Mouse (Mus musculus): Measurements from ENCODE around the gene Chst15. TPM values are rescaled to one million over a fixed set of nuclear protein-coding genes. Genes with fewer than 3 reads are reported as not detected.

Chst15 gene
- total RNA-seq, 2 experiments from 2014 or later = 50.7 to 53.3 TPM

DNA sequence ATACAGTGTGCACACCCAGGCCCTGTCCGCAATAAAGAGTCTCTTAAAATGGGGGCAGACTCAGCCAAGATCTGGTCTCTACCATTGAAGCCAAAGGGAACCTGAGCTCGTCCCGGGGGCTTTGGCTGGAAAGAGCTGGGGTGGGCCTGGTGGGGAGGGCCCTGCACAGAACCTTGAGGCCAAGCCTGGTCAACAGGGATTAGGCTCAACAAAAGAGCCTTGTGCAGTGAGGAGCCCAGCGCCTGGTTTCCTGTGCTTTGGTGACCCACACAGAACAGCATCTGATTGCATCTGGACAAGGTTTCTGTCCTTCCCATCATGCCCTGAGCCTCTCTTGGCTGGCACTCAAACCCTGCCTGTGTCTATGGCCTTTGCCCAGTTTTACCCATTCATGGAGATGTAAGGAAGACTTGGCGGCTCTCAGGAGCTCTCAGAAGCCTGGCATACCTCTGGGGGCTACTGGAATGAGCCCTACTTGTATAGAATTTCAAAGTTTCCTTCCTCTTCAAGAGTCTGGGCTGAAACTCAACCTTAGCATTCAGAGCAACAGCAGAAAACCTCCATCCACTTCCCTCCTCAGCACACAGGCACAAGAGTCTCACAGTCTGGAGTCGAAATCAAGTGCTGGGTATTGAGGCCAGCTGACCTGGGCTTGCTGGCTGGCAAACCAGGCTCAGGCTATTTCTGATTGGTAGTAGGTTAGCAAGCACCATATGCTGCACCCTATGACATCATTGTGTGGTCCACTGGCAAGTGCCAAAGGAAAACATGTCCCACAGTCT lies 104.9 kb downstream of the Chst15 start:
- no peak overlapping the region for H3K4me3 ChIP-seq
- peak in 1 of 2 experiments; percentile 16 for DNase-seq (ENCODE audit: low spot score in 2 of 2)
- H3K27ac ChIP-seq = peak overlapping the region; percentile 46; the same call in 1 of the 2 replicates
- TF ChIP-seq CTCF (conservative IDR thresholded peaks at IDR 0.05) = no peak

- no peak for DNase-seq (ENCODE audit: low spot score in 2 of 2)
Measured at GRCm38 (mm10) chr7:132210616-132211015, 106.4 kb downstream of the Chst15 start.

DNA sequence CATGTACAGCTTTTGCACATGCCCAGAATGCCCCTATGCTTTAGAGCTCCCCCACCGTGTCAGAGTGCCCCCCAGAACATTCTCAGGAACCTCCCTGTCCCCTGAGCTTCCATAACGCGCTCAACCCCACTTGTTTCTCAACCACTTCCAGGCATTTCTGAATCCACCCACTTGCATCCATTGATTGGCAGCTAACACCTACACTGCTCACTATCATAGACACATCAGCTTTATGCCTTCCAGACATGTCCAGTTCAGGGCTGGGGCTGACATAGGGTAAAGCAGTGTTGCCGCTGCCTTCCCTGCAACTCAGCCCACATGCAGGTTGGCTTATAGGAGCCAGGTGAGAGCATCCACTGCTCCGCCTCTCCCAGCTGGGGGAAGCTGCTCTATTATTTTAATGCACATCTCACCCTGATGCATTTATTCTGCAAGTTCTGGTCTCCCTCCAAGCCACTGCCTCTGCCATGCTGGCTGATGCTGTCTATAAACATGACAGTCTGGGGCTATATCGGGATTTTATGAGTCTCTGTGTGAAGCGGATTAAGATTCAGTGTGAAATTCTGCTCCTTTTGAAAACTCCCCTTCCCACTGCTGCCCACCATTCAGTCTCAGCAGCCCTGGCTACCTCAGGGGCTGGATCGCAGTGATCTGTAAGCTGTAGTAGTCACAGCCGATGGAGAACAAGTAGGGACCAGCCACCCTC lies 107.9 kb downstream of the Chst15 start:
- no peak overlapping the region for H3K4me3 ChIP-seq
- no peak for TF ChIP-seq CTCF (conservative IDR thresholded peaks at IDR 0.05)
- peak in 1 of 2 experiments; percentile 32 for DNase-seq (ENCODE audit: low spot score in 2 of 2)
- no peak overlapping the region for H3K27ac ChIP-seq

More at GRCm38 (mm10) chr7:132210616-132211015, 106.4 kb downstream of the Chst15 start:
- Histone ChIP-seq H3K27ac (no peak overlapping the region), H3K4me3 (no peak overlapping the region)
- TF ChIP-seq CTCF (conservative IDR thresholded peaks at IDR 0.05) = no peak

- no peak for DNase-seq (ENCODE audit: low spot score in 2 of 2)
- Histone ChIP-seq H3K27ac (no peak overlapping the region), H3K4me3 (no peak overlapping the region)
- no peak for TF ChIP-seq CTCF (conservative IDR thresholded peaks at IDR 0.05)
Measured at GRCm38 (mm10) chr7:132204073-132204612, 112.9 kb downstream of the Chst15 start.

DNA sequence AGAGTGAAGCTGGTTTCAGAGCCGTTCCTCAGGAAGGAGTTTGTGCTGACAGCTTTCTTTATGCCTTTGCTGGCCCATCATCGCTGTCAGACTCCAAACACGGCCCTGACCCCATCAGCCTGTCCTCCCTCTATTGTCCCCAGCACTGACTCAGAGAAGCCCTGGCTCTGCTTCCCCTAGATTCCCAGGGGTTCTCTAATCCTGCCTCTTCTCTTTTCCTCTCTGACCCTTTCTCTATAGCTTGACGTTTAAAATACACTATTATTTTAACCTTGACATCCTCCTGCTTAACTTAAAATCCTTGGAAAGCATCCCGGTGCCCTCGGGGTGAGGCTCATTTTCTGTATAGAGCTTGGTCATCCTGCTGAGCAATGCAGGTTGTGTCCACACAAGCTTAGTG lies 117.3 kb downstream of the Chst15 start:
- H3K27ac ChIP-seq = no peak overlapping the region
- DNase-seq (ENCODE audit: low spot score in 2 of 2) = no peak
- no peak for TF ChIP-seq CTCF (conservative IDR thresholded peaks at IDR 0.05)
- no peak overlapping the region for H3K4me3 ChIP-seq

DNA sequence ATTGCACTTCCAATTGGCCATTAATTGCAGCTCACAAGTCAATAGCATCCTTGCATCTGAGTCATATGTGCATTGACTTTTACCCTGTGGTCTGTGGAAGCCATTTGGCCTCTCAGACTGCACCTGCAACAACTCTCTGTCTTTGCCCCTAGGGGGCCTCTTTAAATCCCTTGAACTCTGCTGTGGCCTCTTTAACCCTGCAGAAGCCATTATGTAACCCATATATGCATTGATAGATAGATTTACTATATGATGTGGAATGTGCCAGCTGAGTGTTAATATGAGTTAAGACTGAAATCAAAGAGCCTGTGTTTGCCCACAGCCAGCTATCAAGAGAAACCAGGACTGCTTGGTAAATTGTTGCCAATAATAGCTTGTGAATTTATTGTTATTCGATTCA lies 118.2 kb downstream of the Chst15 start:
- Histone ChIP-seq H3K27ac (no peak overlapping the region), H3K4me3 (no peak overlapping the region)
- DNase-seq (ENCODE audit: low spot score in 2 of 2) = no peak
- no peak for TF ChIP-seq CTCF (conservative IDR thresholded peaks at IDR 0.05)

- Histone ChIP-seq H3K27ac (no peak overlapping the region), H3K4me3 (no peak overlapping the region)
- no peak for TF ChIP-seq CTCF (conservative IDR thresholded peaks at IDR 0.05)
Measured at GRCm38 (mm10) chr7:132197817-132198475, 119.1 kb downstream of the Chst15 start.

DNA sequence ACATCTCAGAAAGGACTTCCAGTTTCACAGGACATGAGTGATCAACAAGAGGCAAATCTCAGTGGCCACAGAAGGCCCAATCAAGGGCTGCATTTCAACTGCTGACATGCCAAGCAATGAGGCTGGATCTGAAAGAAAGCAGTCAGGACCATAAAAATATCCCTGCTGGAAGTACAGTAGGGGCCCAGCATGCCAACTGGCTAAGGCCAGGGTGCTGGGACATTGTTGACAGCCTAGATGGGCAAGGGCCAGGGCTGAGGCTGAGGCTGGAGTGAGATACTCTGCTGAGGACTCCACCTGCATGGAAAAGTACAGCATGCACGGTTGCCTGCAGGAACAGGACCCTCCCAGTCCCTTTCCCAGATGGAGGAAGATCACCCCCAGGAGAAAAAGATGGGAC lies 120.4 kb downstream of the Chst15 start:
- no peak overlapping the region for H3K27ac ChIP-seq
- H3K4me3 ChIP-seq = no peak overlapping the region
- no peak for DNase-seq (ENCODE audit: low spot score in 2 of 2)
- TF ChIP-seq CTCF (conservative IDR thresholded peaks at IDR 0.05) = no peak

More at GRCm38 (mm10) chr7:132197817-132198475, 119.1 kb downstream of the Chst15 start:
- no peak for DNase-seq (ENCODE audit: low spot score in 2 of 2)

DNA sequence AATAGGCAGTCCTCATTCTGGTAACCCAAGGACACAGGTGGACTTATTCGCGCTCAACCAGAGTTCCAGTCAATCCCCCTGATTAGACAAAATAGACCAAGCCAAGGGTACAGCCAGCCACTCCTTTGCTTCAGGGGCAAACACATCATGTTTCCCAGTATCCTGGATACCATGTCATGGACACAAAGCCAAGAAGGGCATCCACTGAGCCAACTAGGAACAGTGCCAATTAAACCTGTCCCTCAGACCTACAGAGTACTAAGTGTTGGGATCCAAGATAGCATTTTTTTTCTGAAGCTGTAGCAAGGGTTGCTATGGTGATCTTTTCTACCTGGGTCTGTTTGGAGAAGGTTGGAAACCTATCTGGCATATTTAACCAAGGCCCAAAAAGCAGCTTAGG lies 123.4 kb downstream of the Chst15 start:
- H3K27ac ChIP-seq = no peak overlapping the region
- H3K4me3 ChIP-seq = no peak overlapping the region
- TF ChIP-seq CTCF (conservative IDR thresholded peaks at IDR 0.05) = no peak
- DNase-seq (ENCODE audit: low spot score in 2 of 2) = no peak

- H3K4me3 ChIP-seq = no peak overlapping the region
- no peak overlapping the region for H3K27ac ChIP-seq
- no peak for TF ChIP-seq CTCF (conservative IDR thresholded peaks at IDR 0.05)
- no peak for DNase-seq (ENCODE audit: low spot score in 2 of 2)
Measured at GRCm38 (mm10) chr7:132187456-132187855, 129.6 kb downstream of the Chst15 start.

Other genes with a start within 250 kb of the Chst15 start
- 1 to 10 TPM; 1.1 to 2.5 TPM for gene Cpxm2, start 162.5 kb downstream of the Chst15 start, total RNA-seq (2021)